Mouse (Mus musculus): Measurements from ENCODE around the gene Celf3. TPM values are rescaled to one million over a fixed set of nuclear protein-coding genes. Genes with fewer than 3 reads are reported as not detected.

Gene Celf3
- polyA plus RNA-seq, 1 experiment from 2014 or later = 350 TPM

DNA sequence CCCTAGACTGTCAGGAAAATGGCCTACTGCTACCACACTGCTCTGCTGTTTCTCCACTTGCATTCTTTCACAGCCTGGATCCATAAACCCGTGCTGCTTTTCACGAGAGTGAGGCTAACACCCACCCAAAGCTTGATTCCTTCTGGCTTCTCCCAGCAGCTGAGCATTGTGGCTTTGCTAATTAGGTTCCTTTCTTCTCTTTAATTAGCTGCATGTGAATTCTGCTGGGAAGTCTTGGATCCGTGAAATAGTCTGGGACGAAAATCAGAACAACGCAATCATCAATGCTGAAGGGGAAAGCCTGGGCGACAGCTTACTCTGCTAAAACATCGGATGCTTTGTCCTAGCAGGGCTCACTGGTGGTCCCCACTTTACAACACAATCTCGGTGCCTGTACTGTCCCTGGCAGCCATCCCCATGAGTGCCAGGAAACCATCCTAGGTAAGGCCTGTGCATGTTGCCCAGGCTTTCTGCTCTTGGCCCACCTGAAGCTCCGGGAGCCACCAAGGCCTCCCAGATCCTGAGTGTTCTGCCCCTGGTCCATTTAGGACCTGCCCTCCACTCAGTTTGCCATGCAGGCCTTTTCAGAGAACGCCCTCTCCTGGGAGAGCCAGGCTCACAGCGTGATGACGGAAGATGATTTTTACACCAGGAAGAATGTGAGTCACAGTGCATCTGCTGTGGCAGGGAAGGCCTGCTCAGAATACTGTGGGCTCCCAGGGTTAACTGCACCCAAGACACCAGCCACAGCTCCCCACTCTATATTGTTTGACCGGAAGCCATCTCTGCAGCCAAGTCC is 12.3 kb upstream of the Celf3 start:
- Histone ChIP-seq H3K9ac (0 out of 2 replicates have a peak overlapping the region, but pooled peaks have one; percentile 25), H3K27ac (peak overlapping the region; percentile 87), H3K36me3 (replicated peaks) (no peaks in the 10 kb centered on the region), H3K27me3 (replicated peaks) (no peaks in the 10 kb centered on the region), H3K4me3 (no peak overlapping the region), H3K4me1 (peaks cover 29% of the 10 kb centered on the region), H3K4me2 (no peak overlapping the region), H3K9me3 (no peaks in the 10 kb centered on the region)
- WGBS = 42% methylated on average over 13 of the region's 13 CpGs
- peak; percentile 66 for ATAC-seq (replicated peaks)

DNA sequence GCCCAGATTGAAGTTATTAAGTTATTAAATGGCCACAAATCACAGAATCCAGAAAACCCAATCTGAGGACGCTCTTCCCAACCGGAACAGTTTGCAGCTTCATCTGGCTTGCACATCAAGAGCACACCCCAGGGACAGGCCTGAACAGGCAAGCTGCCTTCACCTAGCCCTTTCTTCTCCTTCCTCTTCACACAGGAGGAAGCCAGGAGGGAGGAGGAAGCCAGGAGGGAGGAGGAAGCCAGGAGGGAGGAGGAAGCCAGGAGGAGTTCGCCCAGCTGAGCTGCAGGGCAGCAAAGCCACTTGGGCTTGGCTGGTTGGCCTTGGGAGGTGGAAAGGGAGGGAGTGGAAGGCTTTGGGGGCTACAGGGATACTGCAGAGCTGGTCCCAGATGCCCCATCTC is 9.2 kb upstream of the Celf3 start:
- H3K4me3 ChIP-seq = no peak overlapping the region
- H3K27ac ChIP-seq = no peak overlapping the region
- WGBS = 49% methylated on average over 3 of the region's 3 CpGs
- H3K4me1 ChIP-seq = peaks cover 40% of the 10 kb centered on the region
- no peaks in the 10 kb centered on the region for H3K9me3 ChIP-seq
- H3K27me3 ChIP-seq (replicated peaks) = no peaks in the 10 kb centered on the region
- ATAC-seq (replicated peaks) = no peak
- no peaks in the 10 kb centered on the region for H3K36me3 ChIP-seq (replicated peaks)
- H3K9ac ChIP-seq = no peak overlapping the region
- no peak overlapping the region for H3K4me2 ChIP-seq

DNA sequence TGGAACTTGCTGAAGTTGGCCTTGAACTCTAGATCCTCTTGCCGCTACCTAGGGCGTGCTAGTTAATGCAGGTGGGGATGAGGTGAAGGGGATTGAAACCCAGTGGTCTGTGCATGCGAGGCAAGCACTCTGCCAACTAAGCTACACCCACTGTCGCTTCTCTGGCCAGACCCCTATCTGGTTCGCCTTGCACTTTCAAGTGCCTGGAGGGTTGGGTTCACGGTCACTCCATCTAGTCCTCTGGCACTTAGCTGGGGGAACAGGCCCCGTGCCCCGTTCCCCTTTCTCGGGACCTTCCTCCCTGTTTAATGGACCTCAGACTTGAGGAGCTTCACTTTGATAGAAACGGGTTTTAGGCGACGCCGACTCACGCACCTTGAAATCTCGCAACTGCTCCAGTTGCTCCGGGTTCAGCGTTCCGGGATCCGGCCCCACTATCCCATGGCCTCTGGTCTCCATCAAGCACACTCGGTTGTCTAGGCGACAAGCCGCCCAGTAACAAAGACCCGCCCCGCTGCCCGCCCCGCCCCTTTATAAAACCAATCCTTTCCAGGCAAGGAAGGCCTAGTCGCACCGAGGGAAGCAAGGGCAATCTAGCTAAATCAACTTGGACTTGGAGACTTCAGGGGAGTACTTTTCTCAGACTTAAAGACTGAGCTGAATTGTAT is 5.5 kb upstream of the Celf3 start:
- Histone ChIP-seq H3K9ac (peak overlapping the region; percentile 4; the same call in 1 of the 2 replicates), H3K4me2 (peak overlapping the region; percentile 51), H3K27ac (peak overlapping the region; percentile 39; the same call in 1 of the 2 replicates), H3K27me3 (replicated peaks) (no peaks in the 10 kb centered on the region), H3K4me1 (peaks cover 31% of the 10 kb centered on the region), H3K36me3 (replicated peaks) (no peaks in the 10 kb centered on the region), H3K9me3 (no peaks in the 10 kb centered on the region), H3K4me3 (peak overlapping the region; percentile 27)
- WGBS = 10% methylated on average over 28 of the region's 28 CpGs
- ATAC-seq (replicated peaks) = peak; percentile 59

DNA sequence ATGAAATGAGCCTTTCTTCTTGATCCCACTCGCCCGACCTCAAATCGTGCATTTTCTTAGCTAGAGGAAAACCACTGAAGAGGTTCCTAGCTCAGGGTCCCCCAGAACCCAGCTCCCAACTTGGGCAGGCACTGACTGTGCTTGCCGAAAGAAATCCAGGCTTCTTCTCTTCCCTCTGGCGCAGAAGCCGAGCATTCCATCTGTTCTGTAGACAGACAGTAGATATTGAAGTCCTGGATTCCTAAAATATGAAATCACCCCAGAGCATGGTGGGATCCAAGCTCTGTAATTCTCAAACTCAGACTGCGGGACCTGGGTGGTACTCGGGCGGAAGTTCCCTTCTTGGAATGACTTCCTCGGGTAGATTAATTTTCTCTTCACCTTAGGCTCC is 5.0 kb upstream of the Celf3 start:
- 49% methylated on average over 10 of the region's 10 CpGs for WGBS
- Histone ChIP-seq H3K4me1 (peaks cover 31% of the 10 kb centered on the region), H3K4me3 (no peak overlapping the region), H3K27me3 (replicated peaks) (no peaks in the 10 kb centered on the region), H3K9me3 (no peaks in the 10 kb centered on the region), H3K27ac (peak overlapping the region; percentile 39; the same call in 1 of the 2 replicates), H3K9ac (0 out of 2 replicates have a peak overlapping the region, but pooled peaks have one; percentile 4), H3K36me3 (replicated peaks) (no peaks in the 10 kb centered on the region), H3K4me2 (peak overlapping the region; percentile 51)
- ATAC-seq (replicated peaks) = no peak

DNA sequence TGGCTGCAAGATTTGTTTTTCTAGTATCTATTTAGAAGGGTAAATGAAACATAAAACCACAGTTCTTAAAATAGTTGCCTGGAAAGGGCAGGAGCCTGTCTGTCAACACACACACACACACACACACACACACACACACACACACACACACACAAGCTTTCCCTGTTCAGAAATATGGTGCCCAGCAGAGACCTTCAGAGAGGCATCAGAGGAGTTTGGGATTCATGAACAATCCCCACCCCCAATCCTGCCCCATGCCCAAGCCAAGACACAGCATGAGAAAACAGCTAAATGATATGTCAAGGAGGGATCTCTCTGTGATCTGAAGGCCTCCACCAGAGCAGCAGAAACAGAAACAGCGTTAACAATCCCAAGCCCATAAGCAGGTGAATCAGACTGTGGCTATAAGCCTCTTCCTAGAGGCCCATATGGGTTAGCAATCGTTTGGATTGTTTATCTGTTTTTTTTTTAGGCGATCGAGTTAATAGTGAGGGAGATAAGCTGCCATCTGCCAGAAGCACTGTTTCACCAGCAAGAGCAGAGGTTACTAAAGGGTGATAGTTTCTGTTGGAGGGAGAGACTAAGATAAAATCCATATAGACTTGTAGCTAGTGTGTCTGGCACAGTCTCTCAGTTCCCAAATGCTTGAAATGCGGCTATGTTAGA is 4.4 kb upstream of the Celf3 start:
- Histone ChIP-seq H3K4me2 (no peak overlapping the region), H3K4me1 (peaks cover 31% of the 10 kb centered on the region), H3K9me3 (no peaks in the 10 kb centered on the region), H3K27me3 (replicated peaks) (no peaks in the 10 kb centered on the region), H3K9ac (no peak overlapping the region), H3K4me3 (no peak overlapping the region), H3K27ac (peak overlapping the region; percentile 22; the same call in 1 of the 2 replicates), H3K36me3 (replicated peaks) (no peaks in the 10 kb centered on the region)
- ATAC-seq (replicated peaks) = no peak
- WGBS = 72% methylated on average over 5 of the region's 5 CpGs

DNA sequence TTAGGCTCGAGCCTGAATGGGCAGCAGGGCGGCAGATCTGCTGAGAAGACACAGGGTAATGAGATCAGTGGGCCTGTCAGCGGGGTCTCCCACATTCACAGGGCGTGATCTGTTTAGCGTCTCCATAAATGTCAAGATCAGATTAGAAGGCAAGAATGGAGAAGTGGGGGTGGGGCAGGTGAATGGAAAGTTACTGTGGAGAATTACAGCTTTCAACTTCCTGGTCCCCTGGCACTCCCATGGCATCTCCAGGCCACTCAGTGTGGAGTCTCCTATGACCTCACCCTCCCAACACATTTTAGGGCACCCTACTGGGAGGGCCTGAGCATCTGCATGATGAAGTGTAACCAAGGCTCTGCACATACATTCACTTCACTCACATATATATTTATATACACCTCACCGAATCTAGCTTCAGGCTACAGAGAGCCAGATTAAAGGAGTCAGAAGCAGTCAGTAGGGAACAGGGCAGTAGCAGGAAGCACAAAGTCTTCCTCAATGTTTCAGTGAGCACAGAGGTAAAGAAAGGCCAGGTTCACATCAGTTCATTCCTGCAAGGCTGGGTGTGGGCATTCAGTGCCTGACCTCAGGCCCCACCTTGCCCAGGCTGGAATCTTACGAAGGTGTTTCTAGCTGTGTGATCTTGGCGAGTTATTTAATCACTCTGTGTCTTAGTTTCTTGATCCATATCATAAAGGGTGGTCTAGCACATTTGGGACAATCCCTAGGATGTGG is 1.6 kb upstream of the Celf3 start:
- Histone ChIP-seq H3K27ac (peak overlapping the region; percentile 91), H3K4me1 (peaks cover 49% of the 10 kb centered on the region), H3K27me3 (replicated peaks) (no peaks in the 10 kb centered on the region), H3K4me2 (peak overlapping the region; percentile 83), H3K4me3 (no peak overlapping the region), H3K9me3 (no peaks in the 10 kb centered on the region), H3K9ac (no peak overlapping the region), H3K36me3 (replicated peaks) (no peaks in the 10 kb centered on the region; the same call in 1 of the 2 replicates)
- WGBS = 49% methylated on average over 8 of the region's 8 CpGs
- ATAC-seq (replicated peaks) = no peak

DNA sequence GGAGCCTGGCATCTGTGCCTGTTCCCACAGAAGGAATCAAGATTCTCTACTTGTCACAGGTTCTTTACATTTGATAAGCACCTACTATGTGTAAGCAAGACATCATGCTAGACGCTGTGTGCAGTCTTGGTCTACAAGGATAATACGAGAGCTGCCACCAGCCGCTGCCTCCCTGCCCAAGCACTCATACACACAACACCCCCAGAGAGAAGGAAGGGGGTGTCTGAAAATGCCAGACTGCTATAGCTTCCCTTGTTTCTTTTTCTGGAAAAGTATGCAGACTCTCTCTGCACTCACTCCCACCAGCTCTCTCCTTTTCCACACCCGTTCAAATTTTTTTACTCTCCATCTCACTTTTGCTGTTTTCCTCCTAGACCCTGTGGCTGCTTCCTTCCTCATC is 651 bp upstream of the Celf3 start:
- Histone ChIP-seq H3K4me3 (peak overlapping the region; percentile 69), H3K27me3 (replicated peaks) (no peaks in the 10 kb centered on the region), H3K27ac (peak overlapping the region; percentile 91), H3K4me1 (peaks cover 54% of the 10 kb centered on the region), H3K36me3 (replicated peaks) (no peaks in the 10 kb centered on the region; the same call in 1 of the 2 replicates), H3K4me2 (peak overlapping the region; percentile 83), H3K9me3 (no peaks in the 10 kb centered on the region), H3K9ac (peak overlapping the region; percentile 85)
- ATAC-seq (replicated peaks) = peak; percentile 30
- WGBS = 13% methylated on average over 4 of the region's 4 CpGs

DNA sequence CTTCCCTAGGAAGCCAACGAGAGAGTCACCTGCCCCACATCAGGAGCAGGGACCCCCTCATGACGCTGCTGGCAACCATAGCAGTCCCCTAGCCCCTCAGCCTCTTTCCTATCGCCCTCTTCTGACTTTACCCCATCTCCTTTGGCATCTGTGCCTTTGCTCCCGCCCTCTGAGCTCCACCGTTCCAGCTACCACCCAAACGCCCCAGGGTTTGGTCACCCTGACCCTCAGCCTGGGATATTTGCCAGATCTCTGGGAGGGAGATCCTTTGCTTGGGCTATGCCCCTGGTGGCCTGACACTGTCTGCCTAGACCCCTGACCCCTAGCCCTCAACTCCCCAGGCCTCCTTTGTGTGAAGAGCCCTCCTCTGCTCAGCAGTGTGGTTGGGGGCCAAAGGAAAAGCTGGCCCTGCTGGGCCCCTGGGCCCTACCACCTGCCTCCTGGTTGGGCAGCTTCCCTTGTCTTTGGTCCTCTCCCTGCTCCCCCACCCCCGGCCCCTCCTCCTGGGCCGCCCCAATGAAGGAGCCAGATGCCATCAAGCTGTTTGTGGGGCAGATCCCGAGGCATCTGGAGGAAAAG is 585 bp downstream of the Celf3 start:
- 0% methylated on average over 9 of the region's 9 CpGs for WGBS
- no peaks in the 10 kb centered on the region for H3K9me3 ChIP-seq
- H3K4me3 ChIP-seq = peak overlapping the region; percentile 69
- peaks cover 57% of the 10 kb centered on the region for H3K4me1 ChIP-seq
- peak overlapping the region; percentile 83 for H3K4me2 ChIP-seq
- H3K9ac ChIP-seq = peak overlapping the region; percentile 85
- no peaks in the 10 kb centered on the region for H3K27me3 ChIP-seq (replicated peaks)
- ATAC-seq (replicated peaks) = peak; percentile 41
- H3K27ac ChIP-seq = peak overlapping the region; percentile 91
- H3K36me3 ChIP-seq (replicated peaks) = no peaks in the 10 kb centered on the region; the same call in 1 of the 2 replicates

DNA sequence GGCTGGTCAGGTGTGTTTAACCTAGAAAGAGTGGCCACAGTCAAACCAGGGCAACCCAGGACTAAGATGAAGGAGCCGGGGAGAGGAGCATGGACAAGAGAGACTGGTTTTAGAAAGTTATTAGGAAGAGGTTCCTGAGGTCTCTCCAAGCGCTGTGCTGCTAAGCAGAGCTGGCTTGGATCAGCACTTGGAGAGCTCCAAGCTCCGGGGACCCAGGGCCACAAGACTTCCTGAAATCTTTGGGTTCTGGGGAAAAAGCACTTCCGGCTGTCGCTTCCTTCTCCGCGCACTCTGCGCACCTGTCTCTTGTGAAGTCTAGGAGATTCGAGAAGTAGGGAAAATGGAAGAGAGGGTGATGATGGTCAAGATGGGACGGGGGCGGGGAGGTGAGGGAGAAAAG is 1.5 kb downstream of the Celf3 start:
- Histone ChIP-seq H3K27me3 (replicated peaks) (no peaks in the 10 kb centered on the region), H3K9ac (peak overlapping the region; percentile 85), H3K27ac (peak overlapping the region; percentile 91; the same call in 1 of the 2 replicates), H3K4me1 (peaks cover 64% of the 10 kb centered on the region), H3K4me3 (peak overlapping the region; percentile 69), H3K4me2 (peak overlapping the region; percentile 83), H3K36me3 (replicated peaks) (no peaks in the 10 kb centered on the region; the same call in 1 of the 2 replicates), H3K9me3 (no peaks in the 10 kb centered on the region)
- 9% methylated on average over 11 of the region's 11 CpGs for WGBS
- ATAC-seq (replicated peaks) = no peak

DNA sequence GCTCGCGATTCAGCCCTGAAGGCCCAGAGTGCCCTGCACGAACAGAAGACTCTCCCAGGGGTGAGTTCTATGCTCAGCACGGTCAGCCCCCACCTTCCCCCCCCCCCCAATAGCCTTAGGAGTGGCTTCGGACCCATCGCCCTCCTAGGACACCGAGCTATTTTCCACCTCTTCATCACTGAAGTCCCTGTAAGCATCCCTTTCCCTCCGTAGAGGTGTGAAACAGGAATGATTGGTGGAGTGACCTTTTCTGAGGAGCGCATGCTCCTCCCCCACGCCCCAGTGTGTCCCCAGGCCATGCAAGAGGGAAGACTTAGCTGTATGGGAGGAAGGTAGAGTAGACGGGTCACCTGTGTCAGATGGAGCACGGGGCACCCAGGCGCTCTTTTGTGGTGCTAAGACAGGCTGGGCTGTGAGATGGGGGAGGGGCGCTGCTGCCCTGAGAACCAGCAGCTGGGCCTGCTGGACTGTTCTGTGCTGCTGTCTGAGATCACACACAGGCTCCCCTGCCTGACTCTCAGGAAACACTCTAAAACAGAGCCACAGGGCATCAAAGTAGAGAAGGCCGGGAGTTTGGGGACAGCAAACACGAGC is 2.3 kb downstream of the Celf3 start, which contains the start of gene Riiad1:
Riiad1 (minus strand) TSS at position 51 of the 594 bp plus-strand sequence.
- WGBS = 13% methylated on average over 16 of the region's 16 CpGs
- peak within 1 kb of the TSS; percentile 91 for H3K27ac ChIP-seq
- ATAC-seq (replicated peaks) = no peak
- H3K27me3 ChIP-seq (replicated peaks) = no peaks in the 10 kb centered on the region
- H3K36me3 ChIP-seq (replicated peaks) = peaks cover 2% of the 10 kb centered on the region; the same call in 1 of the 2 replicates
- H3K4me1 ChIP-seq = peaks cover 72% of the 10 kb centered on the region
- peak within 1 kb of the TSS; percentile 83 for H3K4me2 ChIP-seq
- H3K4me3 ChIP-seq = peak within 1 kb of the TSS; percentile 69
- no peaks in the 10 kb centered on the region for H3K9me3 ChIP-seq
- H3K9ac ChIP-seq = peak within 1 kb of the TSS; percentile 85

DNA sequence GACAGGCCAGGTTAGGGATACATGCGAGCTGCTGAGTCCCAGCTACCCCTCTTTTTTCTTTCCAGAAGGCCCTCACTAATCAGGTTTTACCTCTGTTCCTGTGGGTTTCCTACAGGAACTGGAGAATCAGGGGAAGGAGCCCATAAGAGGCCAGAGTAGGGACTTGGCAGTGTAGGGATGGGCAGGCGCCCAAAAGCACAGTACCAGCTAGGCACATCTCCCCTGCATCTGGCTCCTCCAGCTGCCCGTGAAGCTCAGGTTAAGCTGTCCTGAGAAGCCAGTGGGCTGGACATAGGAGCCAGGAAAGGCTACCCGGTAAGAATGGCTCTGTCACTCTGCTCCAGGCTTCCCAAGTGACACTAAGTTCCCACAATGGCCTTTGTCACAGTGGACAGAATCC is 3.3 kb downstream of the Celf3 start:
- Histone ChIP-seq H3K4me3 (no peak overlapping the region), H3K4me2 (peak overlapping the region; percentile 83; the same call in 1 of the 2 replicates), H3K27me3 (replicated peaks) (no peaks in the 10 kb centered on the region), H3K9ac (no peak overlapping the region), H3K36me3 (replicated peaks) (peaks cover 6% of the 10 kb centered on the region; the same call in 1 of the 2 replicates), H3K9me3 (no peaks in the 10 kb centered on the region), H3K4me1 (peaks cover 78% of the 10 kb centered on the region), H3K27ac (peak overlapping the region; percentile 89)
- 67% methylated on average over 4 of the region's 4 CpGs for WGBS
- ATAC-seq (replicated peaks) = no peak
